Mouse (Mus musculus): ENCODE data around the gene Stap2. TPM values are rescaled to one million over a fixed set of nuclear protein-coding genes. Genes with fewer than 3 reads are reported as not detected.

Gene Stap2
- polyA plus RNA-seq, 1 experiment from 2014 or later, result 7.3 TPM

DNA sequence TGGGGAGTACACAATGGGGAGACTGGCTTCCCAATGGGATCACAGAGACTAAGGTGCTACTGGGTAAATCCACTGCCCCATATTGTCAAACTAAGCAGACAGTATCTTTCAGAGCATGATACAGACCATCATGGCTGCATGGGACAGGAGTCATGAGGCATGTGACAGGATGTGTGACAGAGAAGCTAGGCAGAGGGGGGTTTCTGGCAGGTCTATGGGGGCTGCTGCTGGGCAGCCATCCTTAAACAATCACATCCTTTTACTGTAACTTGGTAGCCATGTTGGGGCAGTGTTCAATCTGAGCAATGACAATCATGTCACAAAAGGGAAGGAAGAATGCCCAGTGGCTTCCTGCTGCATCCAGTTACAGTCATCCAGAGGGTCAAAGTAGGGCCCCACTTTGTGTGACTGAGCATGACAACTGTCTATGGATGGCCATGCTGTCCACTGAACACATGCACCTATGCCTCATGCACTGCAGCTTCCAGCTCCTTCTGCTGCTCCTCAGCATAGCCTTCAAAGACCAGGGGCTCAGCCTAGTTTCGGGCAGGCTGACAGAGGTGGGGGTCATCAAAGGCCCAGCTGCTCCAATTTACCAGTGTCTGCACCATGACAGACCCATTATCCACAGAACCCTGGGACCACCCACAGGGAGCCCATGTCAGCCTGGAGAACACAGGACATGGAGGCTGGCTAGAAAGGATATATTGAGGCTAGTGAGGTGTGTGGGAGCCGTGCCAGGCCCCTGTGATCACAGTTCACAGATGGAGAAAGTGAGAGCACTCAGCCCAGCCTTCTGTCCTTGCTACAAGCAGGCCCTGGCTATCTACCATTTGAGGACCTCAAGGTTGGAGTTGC is 17.0 kb upstream of the Stap2 start:
- WGBS, result 61% methylated on average over 2 of the region's 2 CpGs
- H3K27me3 ChIP-seq (ENCODE audit: low read depth, poor library complexity, severe bottlenecking), result no peaks in the 10 kb centered on the region
- DNase-seq (ENCODE audit: low spot score), result no peak
- peaks cover 36% of the 10 kb centered on the region for H3K4me1 ChIP-seq
- H3K9me3 ChIP-seq (replicated peaks), result no peaks in the 10 kb centered on the region
- H3K27ac ChIP-seq, result no peak overlapping the region
- H3K36me3 ChIP-seq, result peaks cover 79% of the 10 kb centered on the region
- H3K4me3 ChIP-seq, result no peak overlapping the region

- Histone ChIP-seq H3K27me3 (ENCODE audit: low read depth, poor library complexity, severe bottlenecking) (no peaks in the 10 kb centered on the region), H3K9me3 (replicated peaks) (no peaks in the 10 kb centered on the region), H3K4me3 (no peak overlapping the region), H3K27ac (0 out of 2 replicates have a peak overlapping the region, but pooled peaks have one; percentile 15), H3K36me3 (peaks cover 84% of the 10 kb centered on the region), H3K4me1 (peaks cover 27% of the 10 kb centered on the region; the same call in 1 of the 2 replicates)
- DNase-seq (ENCODE audit: low spot score), result no peak
- WGBS, result 84% methylated on average over 4 of the region's 4 CpGs
Measured at GRCm38 (mm10) chr17:56021161-56021910, 16.0 kb upstream of the Stap2 start.

- WGBS, result 97% methylated on average over 6 of the region's 6 CpGs
- Histone ChIP-seq H3K4me3 (no peak overlapping the region), H3K27me3 (ENCODE audit: low read depth, poor library complexity, severe bottlenecking) (no peaks in the 10 kb centered on the region), H3K36me3 (peaks cover 92% of the 10 kb centered on the region), H3K9me3 (replicated peaks) (no peaks in the 10 kb centered on the region), H3K4me1 (peaks cover 27% of the 10 kb centered on the region; the same call in 1 of the 2 replicates), H3K27ac (no peak overlapping the region)
- DNase-seq (ENCODE audit: low spot score), result no peak
Measured at GRCm38 (mm10) chr17:56020400-56021084, 15.2 kb upstream of the Stap2 start.

GRCm38 (mm10) chr17:56018347-56019131 is 13.2 kb upstream of the Stap2 start:
- peaks cover 93% of the 10 kb centered on the region for H3K36me3 ChIP-seq

DNA sequence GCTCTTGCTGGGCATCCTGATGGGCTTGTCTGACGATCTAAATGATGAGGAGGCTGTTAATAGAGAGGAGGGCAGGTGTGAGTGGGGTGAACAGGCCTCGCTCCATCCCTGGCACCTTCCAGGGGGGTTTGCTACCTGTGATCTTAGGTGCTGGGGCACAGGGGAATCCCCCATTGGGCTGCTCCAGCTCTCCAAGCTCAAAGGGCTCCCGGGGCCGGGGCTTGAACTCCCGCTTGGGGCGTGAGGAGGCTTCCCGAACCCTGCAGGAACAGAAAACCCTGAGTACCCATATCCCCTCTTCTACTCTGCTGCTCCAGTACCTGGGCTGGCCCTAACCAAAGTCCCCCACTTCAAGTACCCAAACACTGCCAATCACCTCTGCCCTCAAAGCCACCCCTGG is 12.5 kb upstream of the Stap2 start:
- Histone ChIP-seq H3K27me3 (ENCODE audit: low read depth, poor library complexity, severe bottlenecking) (no peaks in the 10 kb centered on the region), H3K9me3 (replicated peaks) (no peaks in the 10 kb centered on the region), H3K36me3 (peaks cover 93% of the 10 kb centered on the region), H3K27ac (no peak overlapping the region), H3K4me1 (peaks cover 8% of the 10 kb centered on the region; the same call in 1 of the 2 replicates), H3K4me3 (no peak overlapping the region)
- no peak for DNase-seq (ENCODE audit: low spot score)
- 90% methylated on average over 7 of the region's 7 CpGs for WGBS

More at GRCm38 (mm10) chr17:56018347-56019131, 13.2 kb upstream of the Stap2 start:
- peaks cover 13% of the 10 kb centered on the region; the same call in 1 of the 2 replicates for H3K4me1 ChIP-seq
- WGBS, result 77% methylated on average over 20 of the region's 20 CpGs
- no peak for DNase-seq (ENCODE audit: low spot score)
- H3K4me3 ChIP-seq, result no peak overlapping the region
- H3K9me3 ChIP-seq (replicated peaks), result no peaks in the 10 kb centered on the region
- H3K27me3 ChIP-seq (ENCODE audit: low read depth, poor library complexity, severe bottlenecking), result no peaks in the 10 kb centered on the region
- H3K27ac ChIP-seq, result no peak overlapping the region

GRCm38 (mm10) chr17:56016793-56017785 is 11.7 kb upstream of the Stap2 start:
- Histone ChIP-seq H3K9me3 (replicated peaks) (no peaks in the 10 kb centered on the region), H3K27ac (no peak overlapping the region), H3K27me3 (ENCODE audit: low read depth, poor library complexity, severe bottlenecking) (no peaks in the 10 kb centered on the region), H3K36me3 (peaks cover 91% of the 10 kb centered on the region), H3K4me3 (no peak overlapping the region), H3K4me1 (peaks cover 4% of the 10 kb centered on the region; the same call in 1 of the 2 replicates)
- no peak for DNase-seq (ENCODE audit: low spot score)
- WGBS, result 85% methylated on average over 15 of the region's 15 CpGs

- Histone ChIP-seq H3K27ac (no peak overlapping the region), H3K4me3 (no peak overlapping the region), H3K4me1 (peaks cover 4% of the 10 kb centered on the region; the same call in 1 of the 2 replicates), H3K9me3 (replicated peaks) (no peaks in the 10 kb centered on the region), H3K36me3 (peaks cover 95% of the 10 kb centered on the region), H3K27me3 (ENCODE audit: low read depth, poor library complexity, severe bottlenecking) (no peaks in the 10 kb centered on the region)
- WGBS, result 90% methylated on average over 8 of the region's 8 CpGs
- DNase-seq (ENCODE audit: low spot score), result no peak
Measured at GRCm38 (mm10) chr17:56016382-56016781, 11.0 kb upstream of the Stap2 start.

DNA sequence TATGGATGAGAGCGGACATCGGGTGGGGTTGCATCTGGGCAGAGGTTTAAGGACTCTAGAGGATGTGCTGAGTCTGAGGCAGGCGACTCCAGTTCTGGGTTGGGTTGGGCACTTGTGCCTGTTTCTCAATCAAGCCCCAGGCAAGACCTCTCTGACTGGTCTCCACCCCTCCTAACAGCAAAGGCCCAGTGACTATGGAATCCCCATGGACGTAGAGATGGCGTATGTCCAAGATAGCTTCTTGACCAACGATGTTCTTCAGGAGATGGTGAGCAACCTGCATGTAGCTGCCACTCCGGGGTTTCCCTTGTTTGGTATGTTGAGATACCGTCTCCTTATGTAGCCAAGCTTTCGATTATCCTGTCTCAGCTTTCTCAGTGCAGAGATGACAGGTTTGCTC is 9.9 kb upstream of the Stap2 start:
- Histone ChIP-seq H3K4me3 (no peak overlapping the region), H3K27ac (no peak overlapping the region), H3K9me3 (replicated peaks) (no peaks in the 10 kb centered on the region), H3K36me3 (peaks cover 97% of the 10 kb centered on the region), H3K27me3 (ENCODE audit: low read depth, poor library complexity, severe bottlenecking) (no peaks in the 10 kb centered on the region), H3K4me1 (peaks cover 10% of the 10 kb centered on the region)
- no peak for DNase-seq (ENCODE audit: low spot score)
- WGBS, result 94% methylated on average over 9 of the region's 9 CpGs

DNA sequence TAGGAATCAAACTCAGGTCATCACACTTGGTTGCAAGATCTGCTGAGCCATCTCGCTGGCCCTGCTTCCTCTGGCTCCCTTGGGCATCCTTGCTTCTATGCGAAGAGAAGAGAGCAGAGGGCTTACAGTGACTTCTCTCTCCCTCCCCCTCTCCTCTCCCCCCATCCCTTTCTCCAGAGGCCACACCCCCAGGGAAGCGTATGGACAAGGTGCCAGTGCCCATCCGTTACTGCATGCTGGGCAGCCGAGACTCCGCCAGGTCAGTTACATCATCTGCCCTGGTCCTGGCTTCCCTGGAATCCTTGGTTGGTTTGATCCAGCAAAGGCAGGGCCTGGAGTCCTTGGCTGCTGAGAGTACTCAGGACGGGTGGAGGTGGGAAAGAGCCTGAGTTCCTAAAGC is 6.1 kb upstream of the Stap2 start:
- Histone ChIP-seq H3K36me3 (peaks cover 60% of the 10 kb centered on the region), H3K4me1 (peaks cover 32% of the 10 kb centered on the region), H3K4me3 (no peak overlapping the region), H3K27me3 (ENCODE audit: low read depth, poor library complexity, severe bottlenecking) (no peaks in the 10 kb centered on the region), H3K9me3 (replicated peaks) (no peaks in the 10 kb centered on the region), H3K27ac (no peak overlapping the region)
- no peak for DNase-seq (ENCODE audit: low spot score)
- 88% methylated on average over 7 of the region's 7 CpGs for WGBS

- H3K36me3 ChIP-seq, result peaks cover 52% of the 10 kb centered on the region
- H3K27me3 ChIP-seq (ENCODE audit: low read depth, poor library complexity, severe bottlenecking), result no peaks in the 10 kb centered on the region
- H3K4me1 ChIP-seq, result peaks cover 32% of the 10 kb centered on the region
- peak; percentile 92 for DNase-seq (ENCODE audit: low spot score)
- no peak overlapping the region for H3K27ac ChIP-seq
- no peaks in the 10 kb centered on the region for H3K9me3 ChIP-seq (replicated peaks)
- H3K4me3 ChIP-seq, result peak overlapping the region; percentile 88
- WGBS, result 12% methylated on average over 9 of the region's 9 CpGs
Measured at GRCm38 (mm10) chr17:56010681-56011080, 5.3 kb upstream of the Stap2 start.

DNA sequence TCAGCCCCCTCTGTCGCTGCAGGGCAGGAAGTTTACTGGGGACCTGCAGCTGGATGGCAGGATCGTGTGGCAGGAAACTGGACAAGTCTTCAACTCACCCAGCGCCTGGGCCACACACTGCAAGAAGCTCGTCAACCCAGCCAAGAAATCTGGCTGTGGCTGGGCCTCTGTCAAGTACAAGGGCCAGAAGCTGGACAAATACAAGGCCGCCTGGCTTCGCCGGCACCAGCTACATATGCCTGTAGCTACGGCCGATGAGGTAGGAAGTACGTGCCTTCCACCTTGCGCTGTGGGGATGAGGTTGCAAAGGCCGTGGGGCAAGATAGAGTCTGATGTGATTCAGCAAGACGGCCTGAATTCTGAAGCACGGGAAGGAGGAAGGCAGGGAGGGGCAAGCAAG is 4.9 kb upstream of the Stap2 start:
- peaks cover 48% of the 10 kb centered on the region for H3K36me3 ChIP-seq
- peaks cover 4% of the 10 kb centered on the region; the same call in 1 of the 2 replicates for H3K27me3 ChIP-seq (ENCODE audit: low read depth, poor library complexity, severe bottlenecking)
- DNase-seq (ENCODE audit: low spot score), result no peak
- H3K4me3 ChIP-seq, result peak overlapping the region; percentile 88
- H3K9me3 ChIP-seq (replicated peaks), result no peaks in the 10 kb centered on the region
- peaks cover 35% of the 10 kb centered on the region for H3K4me1 ChIP-seq
- 75% methylated on average over 14 of the region's 14 CpGs for WGBS
- peak overlapping the region; percentile 95 for H3K27ac ChIP-seq
